Mouse (Mus musculus) CH12F3 (cell line): ENCODE data around the gene Col5a3.

Experiments
- in situ Hi-C: fragments of 300-500 bp; cut with MboI; formaldehyde crosslinking; loops from 2 replicates; pipeline ENCODE4 v1.14.3; 2020; ENCODE audit warnings: low sequenced_read_pairs

Col5a3 gene

DNA sequence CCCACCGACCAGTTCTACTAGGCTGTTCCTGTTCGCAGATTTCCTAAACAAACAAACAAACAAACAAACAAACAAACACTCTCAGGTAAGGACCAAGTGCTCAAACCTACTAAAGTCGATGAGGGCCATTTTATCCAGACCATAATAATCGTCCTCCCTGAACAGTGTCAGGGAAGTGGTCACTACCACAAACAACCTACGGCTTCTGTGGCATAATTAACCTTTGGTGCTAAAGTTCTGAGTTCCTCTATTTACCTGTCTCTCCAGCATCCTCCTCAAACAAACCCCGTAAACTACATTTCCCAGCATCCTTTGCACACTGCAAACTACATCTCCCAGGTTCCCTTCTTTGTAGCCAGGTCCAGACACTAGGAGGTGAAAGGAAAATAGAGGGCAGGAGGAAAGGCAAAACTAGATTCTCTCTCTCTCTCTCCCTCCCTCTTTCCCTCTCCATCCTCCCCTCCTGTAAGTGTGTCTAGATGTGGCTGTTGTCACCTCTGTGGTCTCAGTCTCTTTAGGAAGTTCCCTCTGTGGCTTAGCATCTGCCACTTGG lies 63.3 kb downstream of the Col5a3 start:
- in situ Hi-C loops: no loop called here

DNA sequence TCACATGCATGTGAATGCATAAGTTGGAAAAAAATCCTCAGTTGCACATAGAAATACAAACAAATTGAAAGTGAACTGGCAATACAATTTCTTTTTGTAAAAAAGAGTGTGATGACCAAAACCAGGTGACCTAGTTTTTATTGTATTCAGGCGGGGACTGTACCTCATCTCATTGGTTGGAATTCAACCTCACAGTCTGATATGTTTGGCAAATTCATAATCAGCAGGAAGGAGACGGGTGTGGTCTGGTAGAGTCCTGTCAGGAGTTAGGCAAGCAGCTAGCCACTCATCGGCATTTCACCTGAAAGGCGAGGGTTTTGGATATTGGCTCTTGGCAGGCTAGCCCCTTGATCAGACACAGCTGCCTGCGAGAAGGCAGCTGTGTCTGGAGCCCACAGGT lies 65.7 kb downstream of the Col5a3 start:
- in situ Hi-C loops: loop anchor here (10.0 kb wide), 1 partner anchor 86 kb away; no protein-coding TSS in a partner anchor

DNA sequence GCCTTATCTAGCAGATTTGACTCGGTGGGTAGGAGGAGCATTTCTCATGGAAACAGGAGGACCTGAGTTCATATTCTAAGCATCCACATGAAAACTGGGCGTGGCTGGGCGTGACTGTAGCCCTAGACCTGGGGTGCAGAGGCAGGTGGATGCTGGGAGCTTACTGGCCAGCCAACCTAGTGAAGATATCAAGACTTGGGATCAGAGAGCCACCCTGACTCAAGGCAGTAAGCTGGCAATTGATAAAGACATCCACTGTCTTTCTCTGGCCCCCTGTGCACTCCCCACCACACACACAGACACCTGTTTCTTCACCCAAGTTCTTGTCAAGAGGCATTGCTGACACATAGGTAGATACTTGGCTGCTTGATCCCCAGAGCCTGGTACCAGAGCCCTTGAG lies 66.3 kb downstream of the Col5a3 start:
- in situ Hi-C loops: loop anchor here (10.0 kb wide), 1 partner anchor 86 kb away; no protein-coding TSS in a partner anchor

DNA sequence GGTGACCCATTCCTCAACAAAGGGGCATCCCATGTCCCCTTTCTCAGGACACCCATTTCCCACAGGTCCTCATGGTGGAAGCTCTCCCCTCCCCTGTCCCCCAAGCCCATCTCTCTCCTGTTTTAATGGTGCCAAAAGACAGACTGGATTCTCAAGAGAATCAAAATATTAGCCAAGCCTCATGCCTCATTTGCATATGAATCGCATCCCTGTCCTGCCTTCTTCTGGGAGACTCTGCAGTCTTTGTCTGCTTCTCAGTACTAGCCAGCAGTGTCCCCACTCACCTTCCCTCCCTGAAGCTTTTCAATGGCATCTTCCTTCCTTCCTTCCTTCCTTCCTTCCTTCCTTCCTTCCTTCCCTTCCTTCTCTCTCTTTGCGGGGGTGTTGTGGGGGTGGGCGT lies 67.2 kb downstream of the Col5a3 start:
- in situ Hi-C loops: loop anchor here (10.0 kb wide), 1 partner anchor 87 kb away; no protein-coding TSS in a partner anchor

DNA sequence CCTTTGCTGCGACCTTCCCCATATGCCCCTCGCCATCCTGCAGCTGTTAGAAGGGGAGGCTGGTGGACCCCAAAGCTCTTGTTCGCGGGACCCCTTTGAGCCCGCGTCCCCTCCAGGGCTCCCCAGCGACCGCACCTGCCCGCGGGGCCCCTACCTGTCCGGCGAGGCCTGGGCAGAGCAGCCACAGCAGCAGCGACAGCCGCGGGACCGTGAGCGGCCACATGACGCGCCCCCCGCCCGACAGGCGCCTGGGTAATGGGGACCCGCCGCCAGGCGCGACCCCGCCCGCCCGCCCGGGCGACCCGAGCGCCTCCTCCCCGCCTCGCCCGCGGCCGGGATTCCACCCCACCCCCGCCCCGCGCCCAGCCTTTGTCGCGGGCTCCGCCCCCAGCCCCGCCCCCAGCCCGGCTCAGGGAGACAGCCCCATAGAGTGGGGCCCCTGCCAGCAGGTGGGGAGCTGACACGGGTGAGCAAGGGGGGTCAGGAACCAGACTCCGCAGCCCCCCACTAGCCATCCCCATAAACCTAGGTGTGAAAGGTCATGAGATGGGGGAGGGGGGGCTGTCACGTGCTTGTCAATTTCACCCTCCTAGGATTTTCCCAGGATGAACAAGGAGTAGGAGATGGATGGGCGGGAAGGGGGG lies 68.7 kb downstream of the Col5a3 start, which contains the start of gene Olfm2:
Olfm2 (minus strand) TSS at position 333 of the 644 bp plus-strand sequence.
- in situ Hi-C loops: loop anchor here (10.0 kb wide), 1 partner anchor 89 kb away; no protein-coding TSS in a partner anchor

DNA sequence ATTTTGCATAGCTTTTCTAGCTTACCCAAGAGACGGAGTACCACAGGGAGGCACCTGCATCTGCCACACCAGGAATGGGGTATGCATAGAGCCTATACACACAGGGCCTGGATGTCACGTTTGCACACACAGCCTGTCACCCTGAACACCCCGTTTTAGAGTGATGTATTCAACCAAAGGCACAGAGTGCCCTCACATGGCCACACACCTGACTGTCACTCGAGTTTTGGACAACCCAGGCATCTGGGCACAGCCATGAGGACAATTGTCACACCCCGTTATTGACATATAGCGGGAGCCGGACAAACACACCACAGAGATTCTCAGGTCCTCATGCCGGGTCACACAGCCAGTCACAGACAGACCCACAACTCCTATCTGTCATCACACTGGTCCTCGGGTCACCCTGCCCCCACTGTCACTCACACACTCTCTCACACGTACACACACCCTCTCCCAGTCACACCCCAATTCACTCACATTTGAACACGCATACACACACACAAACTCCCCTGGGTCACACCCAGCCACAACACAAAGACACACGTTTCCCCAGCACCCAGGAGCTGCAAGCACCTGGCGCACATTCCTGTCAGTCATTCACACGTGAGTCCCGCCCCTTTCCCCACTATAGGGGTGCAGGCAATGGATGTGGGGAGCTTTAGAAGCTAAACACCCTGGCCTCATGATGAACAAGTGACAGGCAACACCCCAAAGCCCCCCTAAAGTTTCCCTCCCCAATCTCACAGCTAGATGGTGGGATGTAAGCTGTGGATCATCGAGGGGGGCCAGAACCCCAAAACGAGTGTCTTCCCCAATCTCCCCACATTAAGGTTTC lies 69.5 kb downstream of the Col5a3 start:
- in situ Hi-C loops: loop anchor here (10.0 kb wide), 1 partner anchor 89 kb away; no protein-coding TSS in a partner anchor

DNA sequence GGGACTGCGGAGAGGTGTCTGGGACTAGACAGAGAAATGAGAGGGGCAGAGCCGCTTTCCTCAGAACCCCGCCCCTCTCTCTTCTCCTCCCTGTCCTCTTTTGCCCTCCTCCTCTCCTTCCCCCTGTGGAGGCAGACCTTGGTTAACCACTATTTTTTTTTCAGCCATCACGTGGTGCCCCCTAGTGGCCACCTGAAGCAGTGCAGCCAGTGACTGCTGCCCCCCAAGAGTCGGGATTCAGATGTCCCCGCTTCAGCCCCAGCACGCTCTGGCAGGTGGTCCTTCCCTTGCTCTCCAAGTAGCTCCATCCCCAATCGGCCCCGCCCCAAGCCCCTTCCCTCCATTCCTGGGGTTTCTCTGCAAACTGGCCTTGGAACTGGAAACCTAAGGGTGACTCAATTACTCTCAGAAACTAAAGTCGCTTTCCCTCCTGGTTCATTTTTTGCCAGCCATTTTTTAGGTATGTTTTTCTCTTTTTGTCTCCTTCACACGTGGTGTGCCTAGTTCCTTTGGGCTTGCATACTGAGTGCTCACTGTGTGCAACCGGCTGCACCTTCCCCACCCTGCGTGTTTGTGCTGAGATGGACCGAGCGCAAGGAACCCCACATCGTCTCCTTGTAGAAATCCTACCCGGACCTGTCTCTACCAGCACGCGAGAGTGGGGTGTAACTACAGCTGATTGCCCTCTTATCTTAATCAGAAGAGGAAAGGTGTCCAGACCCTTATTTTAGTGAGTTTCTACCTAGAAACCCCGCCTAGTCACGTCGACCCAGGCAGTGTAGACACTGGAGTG lies 70.7 kb downstream of the Col5a3 start:
- in situ Hi-C loops: loop anchor here (10.0 kb wide), 1 partner anchor 91 kb away; no protein-coding TSS in a partner anchor

DNA sequence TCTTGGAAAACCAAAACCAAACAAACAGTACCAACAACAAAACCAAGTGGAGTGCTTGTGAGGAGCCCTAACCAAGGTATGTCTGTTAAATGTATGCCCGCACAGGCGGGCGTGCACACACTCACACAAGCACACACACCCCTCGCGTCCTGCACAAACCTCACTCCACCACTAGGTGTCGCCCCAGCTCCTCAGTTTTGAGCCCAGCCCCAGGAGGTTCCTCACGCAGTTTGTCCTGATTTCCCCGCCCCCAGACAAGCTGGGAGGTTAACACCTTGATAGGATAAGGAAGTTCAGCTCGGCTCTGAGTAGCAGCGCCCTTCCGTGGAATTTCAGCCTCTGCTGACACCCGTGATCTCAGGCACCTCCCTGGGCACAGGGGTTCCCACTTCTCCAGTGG lies 74.5 kb downstream of the Col5a3 start:
- in situ Hi-C loops: loop anchor here (10.0 kb wide), 1 partner anchor 94 kb away; no protein-coding TSS in a partner anchor

DNA sequence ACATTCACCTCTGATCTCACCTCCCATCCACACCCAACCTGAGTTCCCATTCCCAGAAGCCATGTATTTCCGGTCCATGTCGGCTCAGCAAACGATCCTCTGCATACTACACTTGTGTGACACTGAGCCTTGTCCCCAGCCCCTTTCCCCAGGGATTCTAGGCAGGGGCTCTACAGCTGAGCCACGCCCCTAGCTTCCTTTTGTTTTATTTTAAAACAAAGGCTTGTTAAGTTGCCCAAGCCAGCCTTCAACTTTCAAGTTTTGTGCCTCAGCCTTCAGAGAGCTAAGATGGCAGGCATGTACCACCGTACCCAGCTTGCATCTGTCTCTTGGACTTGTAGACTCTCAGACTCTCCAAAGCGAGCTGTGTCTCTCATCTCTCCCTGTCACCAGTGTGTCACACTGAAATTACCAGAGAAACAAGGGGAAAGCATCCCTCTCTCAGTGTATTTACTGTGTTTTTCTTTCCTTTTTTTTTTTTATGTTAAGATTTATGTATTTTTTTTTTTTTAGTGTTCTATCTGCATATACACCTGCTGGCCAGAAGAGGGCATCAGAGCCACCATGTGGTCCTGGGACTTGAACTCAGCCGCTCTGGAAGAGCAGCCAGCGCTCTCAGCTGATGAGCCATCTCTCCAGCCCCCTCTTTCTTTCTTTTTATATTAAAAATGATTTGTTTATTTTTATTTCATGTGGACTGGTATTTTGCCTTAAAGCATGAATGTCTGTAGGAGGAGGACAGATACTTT lies 76.4 kb downstream of the Col5a3 start:
- in situ Hi-C loops: no loop called here

DNA sequence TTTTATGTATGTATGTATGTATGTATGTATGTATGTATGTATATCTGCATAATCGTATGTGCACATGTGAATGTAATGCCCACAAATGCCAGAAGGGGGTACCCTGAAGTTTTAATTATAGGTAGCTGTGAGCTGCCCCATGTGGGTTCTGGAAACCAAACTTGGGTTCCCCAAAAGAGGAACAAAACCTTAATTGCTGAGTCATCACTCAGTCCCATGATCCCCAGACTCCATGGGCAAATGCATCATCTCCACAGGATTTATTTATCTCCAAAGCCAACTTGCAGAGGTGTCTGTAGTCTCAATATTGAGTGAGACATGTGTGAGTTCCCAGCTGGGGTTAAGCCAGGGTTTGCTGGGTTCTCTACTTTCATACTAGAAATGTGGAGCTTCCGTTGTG lies 77.6 kb downstream of the Col5a3 start:
- in situ Hi-C loops: no loop called here

DNA sequence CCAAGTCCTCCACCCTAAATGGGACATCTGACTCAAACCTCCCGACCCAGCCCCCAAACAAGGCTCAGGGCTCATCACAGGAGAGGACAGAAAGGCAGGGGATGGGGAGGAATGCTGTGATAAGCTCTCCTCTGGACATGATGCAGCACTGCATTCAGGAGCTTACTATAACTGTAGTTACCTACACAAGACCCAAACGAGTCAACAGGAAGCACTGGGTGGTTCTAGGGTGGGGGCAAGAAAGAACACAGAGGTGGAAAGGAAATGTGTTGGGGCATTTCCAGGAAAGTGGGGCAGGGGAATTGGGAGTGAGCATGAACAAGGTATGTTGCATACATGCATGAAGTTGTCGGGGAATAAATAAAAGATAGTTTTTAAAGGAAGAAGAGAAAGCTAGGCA lies 80.2 kb downstream of the Col5a3 start:
- in situ Hi-C loops: no loop called here

DNA sequence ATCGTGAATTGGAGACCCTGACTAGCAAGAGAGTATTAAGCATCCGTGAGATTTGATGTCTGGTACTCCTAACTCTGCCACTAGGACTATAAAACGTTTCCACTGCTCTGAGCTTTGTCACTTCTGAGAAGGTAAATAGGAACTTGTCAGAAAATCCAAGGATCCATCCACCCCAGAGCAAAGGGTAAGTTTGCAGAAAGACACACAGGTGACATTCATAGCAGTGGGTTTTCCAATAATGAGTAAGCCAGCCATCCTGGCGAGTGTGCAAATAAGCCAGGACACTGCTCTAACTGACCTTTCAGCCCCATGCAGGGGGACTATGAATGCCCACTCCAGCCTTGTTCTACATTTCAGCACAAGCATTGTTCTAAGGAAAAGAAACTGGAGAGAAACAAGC lies 83.1 kb downstream of the Col5a3 start:
- in situ Hi-C loops: no loop called here

DNA sequence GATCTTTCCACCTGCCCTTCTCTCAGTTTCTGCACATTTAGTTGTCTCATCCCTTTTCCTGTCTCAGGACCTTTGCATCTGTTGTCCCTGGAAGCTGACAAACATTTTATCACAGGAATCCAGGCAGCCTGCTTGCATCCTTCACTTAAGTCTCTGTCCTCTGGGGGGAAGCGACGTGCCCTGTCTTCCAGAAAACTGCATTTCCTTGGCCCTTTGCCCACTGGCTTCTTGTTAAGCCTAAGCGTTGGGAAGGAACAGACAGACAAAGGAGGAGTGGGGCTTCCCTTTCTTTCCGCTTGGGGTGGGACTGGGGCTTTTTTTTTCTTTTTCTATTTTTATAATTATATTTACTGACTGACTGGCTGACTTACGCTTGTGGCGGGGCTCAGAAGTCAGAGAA lies 85.4 kb downstream of the Col5a3 start:
- in situ Hi-C loops: no loop called here

DNA sequence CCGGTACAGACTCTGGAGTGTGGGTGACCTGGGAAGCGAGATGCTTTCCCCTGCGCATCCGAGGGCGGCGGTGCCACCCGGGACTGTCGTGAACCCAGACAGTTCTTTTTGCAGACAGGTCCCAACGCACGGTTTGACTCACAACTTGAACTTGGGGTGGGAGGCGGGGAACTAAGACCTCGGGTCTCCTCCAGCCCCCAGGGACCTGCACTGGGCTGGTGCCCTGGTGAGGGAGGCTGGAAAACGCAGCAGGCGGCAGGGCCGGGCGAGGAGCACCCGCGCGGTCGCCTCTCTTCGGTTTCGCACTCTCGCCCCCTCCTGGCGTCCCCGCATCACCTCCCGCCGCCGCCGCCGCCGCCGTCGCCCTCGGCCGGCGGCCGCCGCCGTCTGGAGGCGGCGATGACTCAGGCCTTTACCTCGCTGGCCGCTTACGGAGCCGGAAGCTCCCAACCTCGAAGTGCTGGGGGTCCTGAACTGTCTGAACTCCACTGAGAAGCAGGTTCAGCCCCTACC lies 87.2 kb downstream of the Col5a3 start:
- in situ Hi-C loops: no loop called here

DNA sequence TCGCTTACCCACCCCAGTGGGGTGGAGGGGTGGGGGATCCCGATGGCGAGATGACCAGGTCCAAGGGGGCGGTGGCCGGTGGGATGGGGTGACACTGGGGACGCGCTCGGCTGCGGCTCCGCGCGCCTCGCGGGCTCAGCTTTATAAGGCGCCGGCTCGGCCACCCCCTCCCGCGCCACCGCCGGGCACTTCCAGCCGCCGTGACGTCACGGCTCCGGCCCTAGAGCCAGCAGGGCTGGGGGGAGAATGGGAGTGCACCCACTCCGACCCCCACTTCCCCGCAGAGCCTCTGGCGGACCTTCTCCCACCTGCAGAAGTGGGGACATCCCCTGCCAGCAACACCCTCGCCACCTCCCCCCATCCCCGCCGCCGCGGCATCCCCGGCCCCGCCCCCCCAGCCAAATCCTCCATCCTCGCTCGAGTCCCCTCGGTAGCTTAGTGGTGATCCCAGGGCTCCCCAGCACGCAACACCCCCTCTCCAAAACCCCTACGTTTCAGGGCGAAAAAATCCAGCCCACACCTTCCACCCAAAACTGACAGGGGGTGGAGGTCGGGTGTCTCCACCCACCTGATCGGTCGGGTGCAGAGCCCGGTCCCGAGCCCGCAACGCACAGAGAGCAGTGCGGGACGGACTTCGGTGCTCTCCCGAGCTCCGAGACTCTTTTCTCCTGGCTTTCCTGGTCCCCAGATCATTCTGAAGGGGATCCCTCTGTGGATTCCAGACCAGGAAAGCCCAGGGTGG lies 87.8 kb downstream of the Col5a3 start:
- in situ Hi-C loops: no loop called here

DNA sequence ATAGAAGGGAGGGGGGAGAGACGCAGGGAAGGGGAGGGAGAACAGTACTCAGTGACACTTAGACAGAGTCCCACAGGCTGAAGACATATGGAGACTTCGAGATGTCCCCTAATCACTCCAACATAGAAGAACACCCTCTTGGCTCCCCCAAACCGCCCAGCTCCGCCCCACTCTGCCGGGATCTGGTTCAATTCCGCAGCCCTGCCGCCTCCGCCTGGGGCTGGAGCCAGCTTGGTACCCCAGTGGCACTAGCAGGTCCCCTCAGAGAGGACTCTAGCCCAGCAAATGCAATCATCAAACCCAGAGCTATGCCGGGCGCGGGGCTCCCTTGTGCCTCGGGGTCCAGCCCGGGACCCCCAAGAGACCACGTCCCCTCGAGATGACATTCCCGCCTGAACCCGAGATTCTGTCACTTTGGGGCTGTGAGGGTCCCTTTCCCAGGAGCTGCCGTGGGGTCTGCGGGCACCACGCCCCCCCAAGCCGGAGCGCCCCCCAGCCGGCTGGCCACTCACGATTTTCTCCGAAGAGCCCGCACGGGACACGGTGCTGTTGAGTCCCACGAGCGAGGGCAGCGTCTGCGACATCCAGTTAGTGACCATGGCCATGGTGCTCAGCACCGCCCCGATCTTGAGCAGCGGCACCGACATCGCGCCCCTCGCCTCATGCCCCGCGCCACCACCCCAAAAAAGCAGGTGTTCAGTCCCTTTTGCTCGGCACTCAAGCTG lies 88.6 kb downstream of the Col5a3 start:
- in situ Hi-C loops: no loop called here

DNA sequence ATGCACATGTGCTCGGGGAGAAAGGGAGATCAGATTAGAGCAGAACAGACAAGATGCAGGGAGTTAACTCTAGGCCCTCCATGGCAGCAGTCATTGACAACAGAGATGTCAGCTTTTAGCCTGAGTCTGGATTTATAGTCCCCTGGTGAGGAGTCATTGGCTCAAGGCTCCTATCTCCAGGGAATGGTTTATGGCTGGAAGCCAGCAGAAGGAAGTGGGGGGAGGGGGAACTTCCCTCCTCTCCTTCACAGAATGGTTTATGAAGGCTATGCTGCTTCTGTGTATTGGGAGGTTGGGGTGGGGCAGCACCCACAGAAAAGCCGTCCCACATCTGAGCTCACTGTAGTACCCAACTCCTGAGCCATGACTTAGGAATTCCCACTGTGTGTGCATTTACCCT lies 93.3 kb downstream of the Col5a3 start:
- in situ Hi-C loops: no loop called here
